Mouse (Mus musculus): ENCODE measurements around the gene Prkch.

- TF ChIP-seq CTCF (IDR thresholded peaks at IDR 0.05; ENCODE audit: borderline replicate concordance, control insufficient read depth, extremely low read depth, insufficient read depth, low read length, poor library complexity) (no peak), POLR2A (IDR thresholded peaks at IDR 0.05; ENCODE audit: control insufficient read depth, extremely low read depth, insufficient read depth, low read length, poor library complexity) (no peak)
These were observed 102.8 kb downstream of the Prkch start for GRCm38 (mm10) chr12:73687077-73688035.

Measured in thymus, adult 2 months (tissue).